Mouse (Mus musculus) embryonic facial prominence, embryonic 10.5 days (tissue): ENCODE data around the gene Gm49486. TPM values are rescaled to one million over a fixed set of nuclear protein-coding genes. Genes with fewer than 3 reads are reported as not detected.

Experiments used
- DNase-seq: peaks from one replicate; pipeline ENCODE4 v3.0.0-alpha.2; 2017; ENCODE audit warnings: low spot score
- H3K27ac ChIP-seq: fragments of 300-500 bp; sonication (generic); replicated peaks from 2 replicates; pipeline ENCODE4 v1.5.1; 2016; ENCODE audit warnings: mild to moderate bottlenecking
- H3K27me3 ChIP-seq: fragments of 300-500 bp; sonication (generic); replicated peaks from 2 replicates; pipeline ENCODE4 v1.6.1; 2016; ENCODE audit warnings: low read depth, mild to moderate bottlenecking; ENCODE audit not compliant: poor library complexity, severe bottlenecking
- H3K36me3 ChIP-seq: fragments of 300-500 bp; sonication (generic); replicated peaks from 2 replicates; pipeline ENCODE4 v1.6.1; 2016; ENCODE audit warnings: mild to moderate bottlenecking, moderate library complexity
- H3K4me1 ChIP-seq: fragments of 300-500 bp; sonication (generic); 2 replicates; pipeline ENCODE4 v1.6.1; 2016
- H3K4me3 ChIP-seq: fragments of 300-500 bp; sonication (generic); 2 replicates; pipeline ENCODE4 v1.5.1; 2016; ENCODE audit warnings: mild to moderate bottlenecking, moderate library complexity
- H3K9me3 ChIP-seq: fragments of 300-500 bp; sonication (generic); 2 replicates; pipeline ENCODE4 v1.6.1; 2016; ENCODE audit warnings: mild to moderate bottlenecking
- WGBS: fragments of 180-500 bp; shearing (Covaris S2); methylation state at CpG from one replicate; pipeline ENCODE4 v1.1.7; 2016; 5-methylcytosine and 5-hydroxymethylcytosine counted together
- polyA plus RNA-seq: library from polyadenylated mRNA; unstranded; fragments of >200 nt; fragmentation: Nextera tagmentation; extraction: Ambion mirVana; gene quantifications from 2 replicates; pipeline ENCODE4 v1.2.1, GENCODE M21; 2016

Gm49486 gene
- polyA plus RNA-seq, 1 experiment from 2014 or later: 0.29 TPM

DNA sequence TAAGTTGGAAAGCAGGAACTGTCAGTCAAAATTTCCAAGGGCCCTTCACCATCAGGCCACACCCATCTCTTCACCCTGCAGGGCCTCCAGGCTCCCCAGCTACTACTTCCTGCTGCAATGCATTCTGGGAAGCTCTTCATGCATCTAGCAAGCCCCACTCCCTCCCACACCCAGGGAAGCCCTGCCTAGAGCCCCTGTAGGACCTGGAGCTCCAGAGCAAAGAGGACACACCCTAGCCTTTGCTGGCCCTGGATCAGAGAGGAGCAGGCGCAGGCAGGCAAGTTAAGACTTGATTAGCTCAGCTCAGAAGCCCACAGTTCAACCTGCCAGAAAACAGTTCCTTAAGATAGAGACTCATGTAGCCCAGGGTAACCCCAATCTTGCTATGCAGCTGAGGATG lies 52.2 kb downstream of the Gm49486 start:
- no peaks in the 10 kb centered on the region for H3K27me3 ChIP-seq
- no peak overlapping the region for H3K27ac ChIP-seq
- H3K36me3 ChIP-seq: peaks cover 7% of the 10 kb centered on the region
- H3K4me1 ChIP-seq: peaks cover 19% of the 10 kb centered on the region
- peak; percentile 46 for DNase-seq
- no peak overlapping the region for H3K4me3 ChIP-seq
- WGBS: 86% methylated on average over 1 of the region's 1 CpGs
- no peaks in the 10 kb centered on the region for H3K9me3 ChIP-seq

DNA sequence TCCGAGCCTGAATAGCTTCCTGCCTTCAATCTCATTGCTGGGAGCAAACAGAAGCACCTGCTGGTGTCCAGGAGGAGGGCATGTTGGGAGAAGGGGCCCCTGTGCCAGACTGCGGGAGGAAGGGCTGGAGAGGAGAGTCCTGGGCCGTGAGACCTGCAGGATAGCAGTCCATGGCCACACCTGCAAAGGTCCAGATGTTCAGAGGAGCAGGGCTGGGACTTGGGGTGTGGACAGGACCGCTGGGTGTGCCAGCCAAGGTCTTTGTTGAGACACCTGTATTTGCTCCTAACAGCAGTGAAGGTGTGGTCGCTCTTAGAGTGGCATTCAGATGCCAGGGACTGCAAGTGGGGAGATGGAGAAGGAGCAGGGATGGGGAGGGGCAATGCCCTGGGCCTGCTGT lies 53.2 kb downstream of the Gm49486 start:
- Histone ChIP-seq H3K9me3 (no peaks in the 10 kb centered on the region), H3K36me3 (peaks cover 18% of the 10 kb centered on the region), H3K4me3 (no peak overlapping the region), H3K27me3 (no peaks in the 10 kb centered on the region), H3K4me1 (peaks cover 19% of the 10 kb centered on the region), H3K27ac (no peak overlapping the region)
- DNase-seq: no peak
- 80% methylated on average over 5 of the region's 5 CpGs for WGBS

DNA sequence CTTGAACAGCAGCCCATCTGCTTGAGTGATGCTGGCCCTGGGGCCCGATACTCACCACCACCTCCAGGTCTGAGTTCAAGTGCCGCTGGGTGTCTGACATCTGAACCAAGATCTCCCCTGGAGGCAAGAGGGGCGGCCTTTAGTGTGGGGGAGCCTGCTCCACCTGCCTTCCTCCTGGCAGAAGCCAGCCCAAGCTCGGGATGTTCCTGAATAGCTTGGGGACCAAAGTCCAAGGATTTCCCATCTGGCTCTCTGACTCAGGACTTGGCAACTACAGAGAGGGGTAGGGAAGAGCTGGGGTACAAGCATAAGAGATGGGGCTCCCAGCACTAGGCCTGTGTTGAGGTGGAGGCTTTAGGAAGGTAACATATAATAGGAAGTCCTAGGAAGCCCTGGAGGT lies 54.2 kb downstream of the Gm49486 start:
- H3K4me1 ChIP-seq: peaks cover 19% of the 10 kb centered on the region
- WGBS: 86% methylated on average over 4 of the region's 4 CpGs

DNA sequence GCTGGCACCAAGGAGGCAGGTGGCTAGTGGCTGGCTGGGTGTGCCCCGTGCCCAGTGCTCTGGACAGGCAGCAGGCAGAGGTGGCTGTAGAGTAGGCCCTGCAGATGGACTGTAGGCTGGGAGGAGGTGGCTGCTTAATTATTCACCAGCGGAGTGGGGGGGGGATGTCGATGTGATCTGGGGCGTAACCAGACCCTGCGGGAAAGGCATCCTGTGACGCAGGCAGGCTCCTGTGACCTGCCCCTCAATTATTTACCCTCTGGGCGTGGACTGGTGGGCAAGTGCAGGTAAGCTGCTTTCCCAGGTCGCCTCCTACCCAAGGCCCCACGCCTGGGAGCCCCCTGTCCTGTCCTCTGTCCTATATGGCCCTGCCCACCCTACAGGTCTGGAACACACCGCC lies 56.2 kb downstream of the Gm49486 start, which contains the start of gene Baiap2l2:
Gene Baiap2l2, minus strand, starts transcription at position 139 of the 400 bp plus-strand sequence.
- H3K9me3 ChIP-seq: no peaks in the 10 kb centered on the region
- peaks cover 19% of the 10 kb centered on the region for H3K4me1 ChIP-seq
- no peak within 1 kb of the TSS for H3K27ac ChIP-seq
- 67% methylated on average over 10 of the region's 10 CpGs for WGBS
- peaks cover 38% of the 10 kb centered on the region for H3K36me3 ChIP-seq
- H3K27me3 ChIP-seq: no peaks in the 10 kb centered on the region
- no peak for DNase-seq
- H3K4me3 ChIP-seq: no peak within 1 kb of the TSS

More for the DNA sequence above, 54.2 kb downstream of the Gm49486 start:
- DNase-seq: no peak
- H3K36me3 ChIP-seq: peaks cover 27% of the 10 kb centered on the region
- H3K4me3 ChIP-seq: no peak overlapping the region
- H3K27ac ChIP-seq: no peak overlapping the region
- no peaks in the 10 kb centered on the region for H3K27me3 ChIP-seq
- no peaks in the 10 kb centered on the region for H3K9me3 ChIP-seq

DNA sequence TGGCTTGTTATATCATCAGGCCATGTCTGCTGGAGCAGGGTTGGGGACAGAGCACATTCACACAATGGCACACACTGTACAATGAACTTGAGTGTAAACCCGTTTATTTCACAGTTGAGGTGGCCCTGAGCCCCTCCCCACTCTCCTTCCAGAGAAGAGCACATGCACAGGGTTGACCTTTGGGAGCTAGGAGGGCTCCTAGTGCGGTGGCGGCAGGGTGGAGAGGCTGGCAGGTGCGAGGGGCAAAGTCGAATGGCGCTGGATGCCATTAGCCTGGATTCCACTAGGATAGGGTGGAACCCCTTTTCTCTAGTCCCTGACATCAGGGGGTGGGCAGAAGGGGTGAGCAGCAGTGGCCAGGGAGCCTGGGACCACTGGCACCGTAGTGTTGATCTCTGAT lies 57.0 kb downstream of the Gm49486 start:
- Histone ChIP-seq H3K27me3 (no peaks in the 10 kb centered on the region), H3K4me3 (no peak overlapping the region), H3K9me3 (no peaks in the 10 kb centered on the region), H3K36me3 (peaks cover 38% of the 10 kb centered on the region), H3K4me1 (peaks cover 15% of the 10 kb centered on the region), H3K27ac (no peak overlapping the region)
- DNase-seq: no peak
- WGBS: 90% methylated on average over 7 of the region's 7 CpGs

DNA sequence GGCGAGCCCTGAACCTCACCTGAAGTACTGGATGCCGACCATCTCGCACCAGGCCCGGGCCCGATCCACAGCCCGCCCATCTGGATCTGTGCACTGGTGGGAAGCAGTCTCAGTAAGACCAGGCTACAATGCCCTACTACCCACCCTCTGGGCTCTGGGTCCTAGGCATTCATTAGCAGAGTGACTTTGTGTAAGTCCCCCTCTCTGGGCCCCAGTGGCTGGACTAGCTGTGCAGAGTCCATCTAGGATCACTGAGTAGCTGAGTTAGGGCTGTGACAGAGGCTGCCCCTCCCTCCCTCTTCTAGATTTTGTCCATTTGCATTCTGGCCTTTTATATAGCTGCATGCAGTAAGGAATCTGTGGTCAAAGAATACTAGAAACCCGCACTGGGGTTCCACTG lies 57.9 kb downstream of the Gm49486 start:
- no peaks in the 10 kb centered on the region for H3K9me3 ChIP-seq
- H3K36me3 ChIP-seq: peaks cover 38% of the 10 kb centered on the region
- no peaks in the 10 kb centered on the region for H3K27me3 ChIP-seq
- no peak overlapping the region for H3K27ac ChIP-seq
- no peak overlapping the region for H3K4me3 ChIP-seq
- 92% methylated on average over 7 of the region's 7 CpGs for WGBS
- H3K4me1 ChIP-seq: peaks cover 8% of the 10 kb centered on the region
- DNase-seq: no peak

DNA sequence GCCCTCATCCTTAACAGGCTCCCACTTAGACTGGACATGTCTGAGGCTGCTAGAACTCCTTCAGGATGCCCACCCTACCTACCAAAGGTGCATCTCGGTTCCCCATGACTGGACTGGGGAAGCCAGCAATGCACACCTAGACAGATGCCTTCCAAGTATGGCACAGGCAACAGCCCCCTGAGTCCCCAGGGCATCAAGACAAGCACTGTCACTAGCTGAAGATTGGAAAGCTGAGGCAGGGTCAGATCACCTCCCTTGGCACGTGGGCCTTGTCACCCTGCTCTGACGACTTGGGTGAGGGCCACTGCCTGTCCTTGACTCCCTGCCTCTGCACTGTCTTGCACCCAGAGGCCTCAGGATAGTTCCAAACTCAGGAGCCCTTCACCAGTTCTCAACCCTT lies 59.2 kb downstream of the Gm49486 start:
- Histone ChIP-seq H3K4me3 (no peak overlapping the region), H3K27ac (no peak overlapping the region), H3K9me3 (no peaks in the 10 kb centered on the region), H3K27me3 (no peaks in the 10 kb centered on the region), H3K36me3 (peaks cover 38% of the 10 kb centered on the region), H3K4me1 (peaks cover 8% of the 10 kb centered on the region)
- no peak for DNase-seq
- 87% methylated on average over 3 of the region's 3 CpGs for WGBS

DNA sequence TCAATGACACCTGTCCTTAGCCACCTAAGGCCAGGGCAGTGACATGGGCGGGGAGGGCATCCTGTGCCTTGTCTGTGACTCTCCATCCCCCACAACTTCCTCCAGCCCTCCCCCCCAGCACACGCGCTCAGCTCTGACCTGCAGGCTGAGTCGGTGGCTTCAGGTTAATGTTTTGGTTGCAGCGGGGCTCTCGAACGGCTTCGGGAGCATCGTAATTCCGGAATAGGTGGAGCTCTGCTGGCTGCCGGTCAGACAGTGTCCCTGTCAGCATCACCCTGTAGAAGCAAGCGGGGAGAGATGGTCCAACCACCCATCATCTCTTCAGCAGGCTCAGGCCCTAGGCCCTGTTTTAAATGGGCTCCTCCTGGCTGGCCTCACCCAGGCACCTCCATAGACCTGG lies 60.2 kb downstream of the Gm49486 start:
- Histone ChIP-seq H3K9me3 (no peaks in the 10 kb centered on the region), H3K27me3 (no peaks in the 10 kb centered on the region), H3K4me3 (no peak overlapping the region), H3K36me3 (peaks cover 38% of the 10 kb centered on the region), H3K27ac (no peak overlapping the region), H3K4me1 (peaks cover 8% of the 10 kb centered on the region)
- 90% methylated on average over 12 of the region's 12 CpGs for WGBS
- no peak for DNase-seq

DNA sequence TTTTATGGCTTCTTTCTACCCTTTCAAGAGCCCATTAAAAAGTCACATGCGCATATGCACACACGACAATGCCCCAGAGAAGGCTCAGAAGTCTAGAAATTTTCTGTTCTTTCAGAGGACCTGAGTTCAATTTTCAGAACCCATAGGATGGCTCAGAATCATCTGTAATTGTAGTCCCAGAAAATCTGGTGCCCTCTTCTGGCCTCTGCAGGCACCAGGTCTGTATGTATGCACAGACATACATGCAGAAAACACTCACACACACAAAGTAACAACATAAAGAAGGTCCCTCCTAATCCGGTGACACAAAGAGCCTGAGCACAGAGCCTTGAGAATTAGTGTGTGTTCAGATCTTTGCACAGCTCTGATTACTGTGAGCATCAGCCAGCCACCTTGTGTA lies 61.1 kb downstream of the Gm49486 start:
- 85% methylated on average over 3 of the region's 3 CpGs for WGBS
- Histone ChIP-seq H3K9me3 (no peaks in the 10 kb centered on the region), H3K4me1 (peaks cover 6% of the 10 kb centered on the region), H3K36me3 (peaks cover 38% of the 10 kb centered on the region), H3K4me3 (no peak overlapping the region), H3K27me3 (no peaks in the 10 kb centered on the region), H3K27ac (no peak overlapping the region)
- no peak for DNase-seq

DNA sequence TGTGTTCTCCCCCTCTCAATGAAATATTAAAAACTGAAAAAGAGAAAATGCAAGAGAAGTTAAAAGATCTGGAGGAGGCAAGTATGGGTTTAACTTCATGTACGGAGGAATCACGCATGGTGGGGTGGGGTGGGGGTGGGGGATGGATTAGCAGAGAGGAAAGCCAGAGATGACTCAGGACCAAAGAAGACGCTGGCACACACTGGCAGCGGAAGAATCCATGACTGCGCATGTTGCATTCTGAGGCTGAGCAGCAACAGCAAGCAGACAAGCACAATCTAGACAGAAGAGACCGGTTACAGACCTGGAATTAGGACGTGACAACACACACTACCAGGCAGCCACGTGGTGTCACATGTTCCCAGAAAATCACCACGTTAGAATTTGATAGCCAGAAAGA lies 63.6 kb downstream of the Gm49486 start:
- H3K27ac ChIP-seq: no peak overlapping the region
- H3K9me3 ChIP-seq: no peaks in the 10 kb centered on the region
- H3K27me3 ChIP-seq: no peaks in the 10 kb centered on the region
- H3K4me1 ChIP-seq: no peaks in the 10 kb centered on the region
- no peak for DNase-seq
- H3K36me3 ChIP-seq: peaks cover 17% of the 10 kb centered on the region; the same call in 1 of the 2 replicates
- 91% methylated on average over 9 of the region's 9 CpGs for WGBS
- no peak overlapping the region for H3K4me3 ChIP-seq

DNA sequence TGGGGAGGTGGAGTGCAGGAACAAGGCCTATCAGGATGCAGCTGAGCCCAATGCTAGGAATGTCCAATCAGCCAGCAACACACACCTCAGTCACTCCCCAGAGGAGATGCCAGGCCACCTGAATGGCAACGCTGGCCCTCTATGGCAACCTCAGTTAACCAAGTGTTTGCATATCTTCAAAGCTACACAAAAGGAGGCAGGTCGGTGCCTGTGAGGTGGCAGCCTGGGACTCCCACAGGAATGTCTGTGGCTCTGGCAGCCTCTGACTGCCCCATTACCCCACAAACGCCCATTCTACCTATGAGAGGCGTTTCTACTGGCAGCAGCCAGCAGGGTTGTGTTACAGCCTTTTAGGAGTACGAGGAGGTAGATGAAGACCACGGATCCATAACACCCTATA lies 69.4 kb downstream of the Gm49486 start:
- Histone ChIP-seq H3K27me3 (no peaks in the 10 kb centered on the region), H3K4me1 (peaks cover 14% of the 10 kb centered on the region), H3K36me3 (peaks cover 27% of the 10 kb centered on the region), H3K27ac (0 out of 2 replicates have a peak overlapping the region, but pooled peaks have one; percentile 8), H3K4me3 (no peak overlapping the region), H3K9me3 (no peaks in the 10 kb centered on the region)
- DNase-seq: no peak
- WGBS: 88% methylated on average over 6 of the region's 6 CpGs

DNA sequence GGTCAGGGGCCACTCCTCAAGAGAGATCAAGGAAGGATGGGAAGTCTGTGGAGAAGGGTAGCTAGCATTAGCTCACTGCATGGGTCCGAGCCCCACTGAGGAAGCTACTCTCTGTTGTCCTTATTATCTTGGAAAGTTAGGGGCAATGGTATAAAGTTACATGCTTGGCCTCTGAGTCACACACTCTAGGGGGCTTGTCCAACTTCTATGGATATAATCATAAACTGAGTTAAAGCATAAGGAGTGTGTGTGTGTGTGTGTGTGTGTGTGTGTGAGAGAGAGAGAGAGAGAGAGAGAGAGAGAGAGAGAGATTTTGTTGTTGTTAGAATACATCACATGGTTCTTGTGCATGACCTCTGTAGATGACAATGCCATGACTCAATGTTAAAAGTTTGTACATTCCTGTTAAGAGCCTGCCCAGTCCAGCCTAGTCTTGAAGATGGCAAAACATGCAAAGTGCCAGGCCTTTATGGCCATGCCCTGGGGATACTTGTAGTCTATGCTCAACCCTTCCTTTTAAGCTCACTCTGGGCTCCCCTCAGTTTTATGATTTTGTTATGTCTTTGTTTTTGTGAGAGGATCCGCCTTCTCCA lies 70.5 kb downstream of the Gm49486 start:
- H3K4me1 ChIP-seq: peaks cover 14% of the 10 kb centered on the region
- no peaks in the 10 kb centered on the region for H3K27me3 ChIP-seq
- 83% methylated on average over 2 of the region's 2 CpGs for WGBS
- H3K36me3 ChIP-seq: peaks cover 38% of the 10 kb centered on the region
- H3K27ac ChIP-seq: no peak overlapping the region
- H3K9me3 ChIP-seq: no peaks in the 10 kb centered on the region
- H3K4me3 ChIP-seq: no peak overlapping the region
- DNase-seq: no peak

DNA sequence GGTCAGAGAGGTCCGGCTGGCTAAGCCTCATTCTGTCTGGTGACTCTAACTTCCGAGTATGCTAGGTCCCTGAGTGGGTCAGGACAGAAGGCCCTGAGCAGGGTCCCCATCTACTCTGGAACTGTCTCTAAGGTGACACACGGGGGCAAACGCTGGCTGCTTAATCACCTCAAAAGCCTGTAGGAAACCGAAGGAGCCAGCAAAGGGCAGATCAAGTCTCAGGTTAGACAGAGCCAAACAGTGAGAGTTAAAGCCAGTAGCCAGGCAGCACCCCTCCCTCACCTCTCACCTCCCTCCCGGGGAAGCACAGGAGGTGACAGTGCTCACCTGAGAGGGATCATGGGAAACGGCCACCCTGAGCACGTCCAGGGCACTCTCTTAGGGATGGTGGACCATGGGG lies 74.5 kb downstream of the Gm49486 start:
- 86% methylated on average over 8 of the region's 8 CpGs for WGBS
- Histone ChIP-seq H3K36me3 (peaks cover 69% of the 10 kb centered on the region), H3K27ac (no peak overlapping the region), H3K27me3 (no peaks in the 10 kb centered on the region), H3K4me3 (no peak overlapping the region), H3K4me1 (peaks cover 8% of the 10 kb centered on the region), H3K9me3 (no peaks in the 10 kb centered on the region)
- DNase-seq: no peak
